Mouse (Mus musculus) spleen, adult 2 months (tissue): ENCODE measurements around the gene Fam204a.

Experiments used
- CTCF ChIP-seq: fragments of 200-500 bp; IDR thresholded peaks from 2 replicates; pipeline ENCODE4 v1.5.1; 2011; ENCODE audit warnings: mild to moderate bottlenecking, inconsistent platforms; ENCODE audit not compliant: insufficient read depth, insufficient read length, insufficient replicate concordance; ENCODE audit errors: extremely low read depth
- POLR2A ChIP-seq: fragments of 200-500 bp; IDR thresholded peaks from 2 replicates; pipeline ENCODE4 v1.6.1; 2011; ENCODE audit warnings: low read depth, low read length, inconsistent platforms

DNA sequence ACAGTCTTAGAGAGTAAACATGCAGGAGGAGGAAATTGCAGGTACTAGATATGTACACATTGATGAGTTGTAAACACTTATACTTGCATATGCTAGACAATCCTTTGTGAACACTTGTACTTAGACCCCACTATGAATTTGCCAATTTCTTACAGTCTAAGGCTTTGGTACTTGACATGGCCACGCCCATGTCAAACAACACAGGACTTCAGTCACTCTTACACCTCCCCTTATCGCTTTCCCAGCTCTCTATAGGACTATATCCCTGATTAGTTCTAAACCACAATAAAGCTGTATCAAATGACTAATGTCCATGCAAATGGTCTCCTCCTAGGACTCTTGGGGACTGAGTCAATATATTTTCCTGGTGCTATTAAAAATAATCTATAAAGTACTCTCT lies 5.0 kb upstream of the Fam204a start:
- TF ChIP-seq CTCF (no peak), POLR2A (no peak)
